Mouse (Mus musculus) hindbrain, embryonic 15.5 days (tissue): Measurements from ENCODE around the gene Gsdma. TPM values are rescaled to one million over a fixed set of nuclear protein-coding genes. Genes with fewer than 3 reads are reported as not detected.
"Not testable (repeated sequence)": the region's sequence is repeated elsewhere in the genome, so short reads cannot be mapped to it uniquely, and the experiment has no call there.

ENCODE experiments used
- ATAC-seq: fragments of 200-750 bp; cut with Nextera tagmentation; 2 replicates; pipeline ENCODE4 v1.8.0; 2017; ENCODE audit warnings: low read depth, moderate number of reproducible peaks, moderate TSS enrichment; ENCODE audit not compliant: low FRiP score
- H3K27ac ChIP-seq: fragments of 300-500 bp; sonication (generic); replicated peaks from 2 replicates; pipeline ENCODE4 v1.5.1; 2015; ENCODE audit warnings: mild to moderate bottlenecking, inconsistent platforms
- H3K27me3 ChIP-seq: fragments of 300-500 bp; sonication (generic); 2 replicates; pipeline ENCODE4 v1.6.1; 2015; ENCODE audit warnings: control low read depth, inconsistent platforms
- H3K36me3 ChIP-seq: fragments of 300-500 bp; sonication (generic); 2 replicates; pipeline ENCODE4 v1.6.1; 2015; ENCODE audit warnings: control low read depth, inconsistent platforms
- H3K4me1 ChIP-seq: fragments of 300-500 bp; sonication (generic); replicated peaks from 2 replicates; pipeline ENCODE4 v1.6.1; 2015; ENCODE audit warnings: control low read depth, inconsistent platforms
- H3K4me2 ChIP-seq: fragments of 300-500 bp; sonication (generic); 2 replicates; pipeline ENCODE4 v1.6.1; 2015; ENCODE audit warnings: moderate library complexity, mild to moderate bottlenecking, inconsistent platforms
- H3K4me3 ChIP-seq: fragments of 300-500 bp; sonication (generic); 2 replicates; pipeline ENCODE4 v1.5.1; 2015; ENCODE audit warnings: mild to moderate bottlenecking, inconsistent platforms
- H3K9ac ChIP-seq: fragments of 300-500 bp; sonication (generic); 2 replicates; pipeline ENCODE4 v1.6.1; 2015; ENCODE audit warnings: inconsistent platforms
- H3K9me3 ChIP-seq: fragments of 300-500 bp; sonication (generic); 2 replicates; pipeline ENCODE4 v1.6.1; 2016; ENCODE audit warnings: control low read depth, inconsistent platforms
- WGBS: fragments of 180-500 bp; shearing (Covaris S2); methylation state at CpG from one replicate; pipeline ENCODE4 v1.1.7; 2015; 5-methylcytosine and 5-hydroxymethylcytosine counted together
- polyA plus RNA-seq: library from polyadenylated mRNA; unstranded; fragments of >200 nt; fragmentation: Nextera tagmentation; extraction: Ambion mirVana; gene quantifications from 2 replicates; pipeline ENCODE4 v1.2.1, GENCODE M21; 2015

Gene Gsdma
- polyA plus RNA-seq, 1 experiment from 2014 or later, result not detected

DNA sequence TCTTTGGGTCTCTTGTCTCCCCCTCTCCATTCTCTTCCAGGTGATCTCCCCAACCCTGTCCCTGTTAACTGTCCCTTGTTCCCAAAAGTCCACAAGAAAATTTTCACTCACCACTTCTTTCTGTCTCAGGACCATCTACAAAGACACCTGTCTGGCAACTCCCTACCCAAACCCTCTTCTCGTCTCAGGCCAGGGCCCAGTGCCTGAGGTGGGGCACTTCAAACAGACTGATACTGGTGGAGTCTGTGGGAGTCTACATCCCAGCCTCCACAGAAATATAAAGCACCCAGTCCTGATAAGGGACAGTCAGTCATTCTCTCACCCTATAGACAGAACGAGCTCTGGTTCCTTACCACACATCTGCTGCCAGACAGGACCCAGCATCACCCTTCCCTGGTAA, 17.7 kb upstream of the Gsdma start, which contains the start of gene Gsdma2:
Gsdma2 (plus strand) TSS at position 301 of the 400 bp plus-strand sequence.
- no peaks in the 10 kb centered on the region for H3K27me3 ChIP-seq
- no peaks in the 10 kb centered on the region for H3K9me3 ChIP-seq
- no peak within 1 kb of the TSS for H3K4me2 ChIP-seq
- H3K4me1 ChIP-seq, result no peaks in the 10 kb centered on the region
- 79% methylated on average over 2 of the region's 2 CpGs for WGBS
- H3K4me3 ChIP-seq, result no peak within 1 kb of the TSS
- no peak for ATAC-seq
- no peak within 1 kb of the TSS for H3K27ac ChIP-seq
- no peak within 1 kb of the TSS for H3K9ac ChIP-seq
- H3K36me3 ChIP-seq, result no peaks in the 10 kb centered on the region

DNA sequence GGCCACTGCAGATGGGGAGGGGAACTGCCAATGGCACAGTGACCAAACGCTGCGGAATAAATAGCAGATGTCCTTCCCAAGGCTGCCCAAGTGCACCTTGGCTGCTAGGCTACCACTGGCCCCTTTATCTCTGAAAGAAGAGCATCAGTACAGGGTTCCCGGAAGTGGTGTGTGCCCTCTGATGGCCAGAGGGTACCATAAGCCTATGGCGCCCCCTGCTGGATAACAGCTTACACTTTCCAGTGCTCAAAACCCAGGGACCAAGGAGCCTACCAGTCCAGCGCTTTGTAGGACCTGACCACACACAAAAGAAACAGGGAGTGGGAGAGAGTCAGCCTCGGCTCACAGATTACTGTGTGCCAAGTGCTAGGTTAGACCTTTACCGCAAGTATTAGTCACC, 9.1 kb upstream of the Gsdma start:
- ATAC-seq, H3K4me3 ChIP-seq, H3K4me1 ChIP-seq, H3K4me2 ChIP-seq, H3K9me3 ChIP-seq, H3K27ac ChIP-seq, H3K9ac ChIP-seq, H3K27me3 ChIP-seq, H3K36me3 ChIP-seq: not testable (repeated sequence)
- WGBS, result 14% methylated on average over 7 of the region's 7 CpGs

DNA sequence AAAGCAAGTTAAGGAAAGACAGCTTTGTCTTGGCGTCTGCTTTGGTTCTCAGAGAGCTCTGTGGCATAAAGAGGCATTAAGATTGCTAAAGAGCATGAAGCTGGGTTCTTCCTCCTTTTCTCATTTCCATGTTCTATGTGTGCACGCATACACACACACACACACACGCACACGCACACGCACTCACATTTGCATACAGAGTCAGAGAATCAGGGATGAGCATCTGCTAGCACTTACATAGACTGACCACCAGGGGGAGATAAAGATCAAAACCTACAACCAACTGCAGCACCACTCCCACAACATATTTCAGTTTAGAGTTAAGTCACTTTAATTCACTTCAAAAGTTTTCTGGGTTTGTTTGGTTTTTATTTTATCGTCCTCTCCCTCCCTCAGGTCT, 3.6 kb upstream of the Gsdma start:
- peak; percentile 66; the same call in 1 of the 2 replicates for ATAC-seq
- Histone ChIP-seq H3K9me3 (no peaks in the 10 kb centered on the region), H3K4me2 (peak overlapping the region; percentile 41), H3K9ac (no peak overlapping the region), H3K4me1 (0 out of 2 replicates have a peak, but pooled peaks cover 5% of the 10 kb centered on the region), H3K36me3 (no peaks in the 10 kb centered on the region), H3K27ac (no peak overlapping the region), H3K4me3 (no peak overlapping the region), H3K27me3 (0 out of 2 replicates have a peak, but pooled peaks cover 2% of the 10 kb centered on the region)
- 8% methylated on average over 6 of the region's 6 CpGs for WGBS

DNA sequence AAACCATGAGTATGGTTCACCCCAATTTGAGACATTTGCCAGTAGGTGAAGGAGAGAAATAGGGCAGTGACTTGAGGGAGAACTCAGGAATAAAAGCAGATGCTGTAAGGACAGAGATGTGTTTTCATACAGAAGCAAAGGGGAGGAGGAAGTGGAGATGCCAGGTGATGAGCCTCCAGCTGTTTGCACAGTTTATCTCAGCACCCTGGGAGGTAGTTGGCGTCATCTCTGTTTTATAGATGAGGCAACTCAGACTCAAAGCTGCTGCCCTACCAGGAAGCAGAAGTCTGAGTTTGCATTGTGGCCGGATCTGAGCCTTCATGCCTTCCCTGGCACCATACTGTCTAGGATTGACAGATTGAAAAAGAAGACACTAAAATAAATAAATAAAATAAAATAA, 4.8 kb downstream of the Gsdma start:
- Histone ChIP-seq H3K4me2 (no peak overlapping the region), H3K27me3 (0 out of 2 replicates have a peak, but pooled peaks cover 3% of the 10 kb centered on the region), H3K27ac (no peak overlapping the region), H3K4me3 (no peak overlapping the region), H3K9me3 (no peaks in the 10 kb centered on the region), H3K4me1 (no peaks in the 10 kb centered on the region), H3K9ac (no peak overlapping the region), H3K36me3 (no peaks in the 10 kb centered on the region)
- no peak for ATAC-seq
- 54% methylated on average over 2 of the region's 2 CpGs for WGBS

DNA sequence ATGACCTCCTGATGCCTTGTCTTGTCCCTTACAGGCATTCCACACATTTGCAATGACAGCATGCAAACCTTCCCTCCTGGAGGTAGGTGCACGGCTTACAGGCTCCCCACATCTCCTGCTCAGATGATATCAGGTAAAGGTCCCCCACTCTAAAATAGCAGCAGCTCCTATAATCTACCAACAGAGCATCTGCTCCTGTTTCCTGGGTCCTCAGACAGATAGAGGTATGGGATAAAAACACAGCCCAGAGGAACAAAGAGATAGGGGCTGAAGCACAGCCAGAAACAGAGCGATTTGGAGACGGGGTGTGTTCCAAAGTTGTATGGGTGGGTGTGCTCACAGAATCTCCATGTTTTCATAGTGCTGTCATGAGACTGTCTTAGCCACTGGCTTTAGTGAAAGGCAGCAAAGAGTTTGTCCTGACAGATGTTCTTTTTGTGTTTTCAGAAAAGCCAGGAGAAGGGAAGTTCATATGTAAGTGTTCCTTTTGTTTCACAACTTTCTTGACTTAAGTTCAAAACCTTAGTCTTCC, 7.2 kb downstream of the Gsdma start:
- H3K36me3 ChIP-seq, result no peaks in the 10 kb centered on the region
- no peak overlapping the region for H3K4me2 ChIP-seq
- H3K27me3 ChIP-seq, result 0 out of 2 replicates have a peak, but pooled peaks cover 2% of the 10 kb centered on the region
- 71% methylated on average over 3 of the region's 3 CpGs for WGBS
- H3K4me1 ChIP-seq, result no peaks in the 10 kb centered on the region
- H3K27ac ChIP-seq, result no peak overlapping the region
- no peak for ATAC-seq
- H3K9me3 ChIP-seq, result no peaks in the 10 kb centered on the region
- H3K9ac ChIP-seq, result no peak overlapping the region
- no peak overlapping the region for H3K4me3 ChIP-seq

DNA sequence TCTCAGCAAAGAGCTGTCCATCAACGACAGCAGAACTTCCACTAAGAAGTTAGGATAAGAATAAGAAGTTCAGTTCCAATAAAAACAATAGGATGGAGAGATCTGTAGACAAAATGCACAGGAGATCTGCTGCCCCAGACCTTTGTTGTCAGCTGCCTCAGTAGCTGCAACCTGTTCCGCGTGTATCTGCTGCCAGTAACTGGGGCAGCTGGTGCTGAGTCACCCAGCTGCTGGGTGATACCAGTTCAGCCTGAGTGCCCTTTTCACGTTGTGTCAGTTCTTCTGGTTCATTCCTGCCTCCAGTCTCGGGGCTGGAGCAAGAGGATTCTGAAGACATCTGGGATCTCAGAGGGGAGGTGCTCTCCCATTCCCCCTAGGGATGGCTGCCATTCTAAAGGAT, 7.7 kb downstream of the Gsdma start:
- 52% methylated on average over 5 of the region's 5 CpGs for WGBS
- ATAC-seq, result no peak
- no peaks in the 10 kb centered on the region for H3K4me1 ChIP-seq
- H3K27ac ChIP-seq, result no peak overlapping the region
- H3K4me2 ChIP-seq, result no peak overlapping the region
- H3K36me3 ChIP-seq, result no peaks in the 10 kb centered on the region
- H3K27me3 ChIP-seq, result 0 out of 2 replicates have a peak, but pooled peaks cover 2% of the 10 kb centered on the region
- H3K4me3 ChIP-seq, result no peak overlapping the region
- no peaks in the 10 kb centered on the region for H3K9me3 ChIP-seq
- no peak overlapping the region for H3K9ac ChIP-seq

DNA sequence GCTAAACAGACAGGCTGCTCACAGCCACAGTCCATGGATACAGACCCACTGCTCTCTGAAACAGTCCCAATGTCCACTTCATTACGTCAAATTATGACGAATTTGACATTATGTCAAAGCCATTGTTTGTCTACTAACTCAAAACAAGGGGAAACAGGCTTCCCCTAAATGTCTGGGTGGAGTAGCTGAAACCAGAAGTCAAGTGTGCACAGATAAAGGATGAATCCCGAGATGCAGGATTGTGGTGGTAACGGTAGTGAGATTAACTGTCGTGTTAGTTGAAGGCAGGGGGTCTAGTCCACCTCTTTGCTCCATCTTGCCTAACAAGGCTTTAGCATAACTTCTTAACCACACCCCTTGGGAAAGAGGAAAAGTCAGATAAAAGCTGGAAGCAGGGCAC, 8.3 kb downstream of the Gsdma start:
- Histone ChIP-seq H3K9me3 (no peaks in the 10 kb centered on the region), H3K36me3 (no peaks in the 10 kb centered on the region), H3K4me3 (no peak overlapping the region), H3K27ac (no peak overlapping the region), H3K4me2 (no peak overlapping the region), H3K9ac (no peak overlapping the region), H3K4me1 (no peaks in the 10 kb centered on the region), H3K27me3 (0 out of 2 replicates have a peak, but pooled peaks cover 2% of the 10 kb centered on the region)
- ATAC-seq, result no peak
- WGBS, result 88% methylated on average over 5 of the region's 5 CpGs

DNA sequence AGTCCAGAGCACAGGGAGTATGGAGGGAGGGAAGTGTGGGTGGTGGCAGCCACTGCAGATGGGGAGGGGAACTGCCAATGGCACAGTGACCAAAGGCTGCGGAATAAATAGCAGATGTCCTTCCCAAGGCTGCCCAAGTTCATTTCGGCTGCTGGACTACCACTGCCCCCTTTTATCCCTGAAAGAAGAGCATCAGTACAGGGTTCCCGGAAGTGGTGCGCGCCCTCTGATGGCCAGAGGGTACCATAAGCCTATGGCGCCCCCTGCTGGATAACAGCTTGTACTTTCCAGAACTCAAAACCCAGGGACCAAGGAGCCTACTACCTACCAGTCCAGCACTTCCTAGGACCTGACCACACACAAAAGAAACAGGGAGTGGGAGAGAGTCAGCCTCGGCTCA, 9.0 kb downstream of the Gsdma start:
- H3K9me3 ChIP-seq, H3K4me3 ChIP-seq, H3K27ac ChIP-seq, H3K4me1 ChIP-seq, H3K36me3 ChIP-seq, H3K27me3 ChIP-seq, H3K9ac ChIP-seq: not testable (repeated sequence)
- H3K4me2 ChIP-seq, result peak overlapping the region; percentile 32
- WGBS, result 7% methylated on average over 7 of the region's 7 CpGs
- ATAC-seq, result peak; percentile 38; the same call in 1 of the 2 replicates

DNA sequence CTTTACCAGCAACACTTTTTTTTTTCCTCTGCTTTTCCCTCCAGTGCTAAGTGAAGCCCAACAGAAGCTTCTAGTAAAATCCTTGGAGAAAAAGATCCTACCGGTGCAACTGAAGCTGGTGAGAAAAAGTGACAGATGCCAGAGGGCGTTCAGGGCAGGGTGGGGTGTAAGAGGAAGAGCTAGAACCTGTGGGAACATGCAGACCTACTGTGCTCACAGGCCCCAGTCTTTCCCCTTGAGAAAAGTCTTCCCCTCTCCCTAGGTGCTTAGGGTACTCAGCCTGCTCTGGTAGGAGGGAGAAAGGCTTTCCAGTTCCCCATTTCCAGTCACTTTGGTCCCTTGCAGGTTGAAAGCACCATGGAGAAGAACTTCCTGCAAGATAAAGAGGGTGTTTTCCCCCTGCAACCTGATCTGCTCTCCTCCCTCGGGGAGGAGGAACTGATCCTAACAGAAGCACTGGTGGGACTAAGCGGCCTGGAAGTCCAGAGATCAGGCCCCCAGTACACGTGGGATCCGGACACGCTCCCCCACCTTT, 11.7 kb downstream of the Gsdma start:
- Histone ChIP-seq H3K4me3 (no peak overlapping the region), H3K4me2 (no peak overlapping the region), H3K27ac (no peak overlapping the region), H3K9me3 (no peaks in the 10 kb centered on the region), H3K36me3 (no peaks in the 10 kb centered on the region), H3K27me3 (no peaks in the 10 kb centered on the region), H3K9ac (no peak overlapping the region), H3K4me1 (no peaks in the 10 kb centered on the region)
- ATAC-seq, result no peak
- 45% methylated on average over 7 of the region's 7 CpGs for WGBS

DNA sequence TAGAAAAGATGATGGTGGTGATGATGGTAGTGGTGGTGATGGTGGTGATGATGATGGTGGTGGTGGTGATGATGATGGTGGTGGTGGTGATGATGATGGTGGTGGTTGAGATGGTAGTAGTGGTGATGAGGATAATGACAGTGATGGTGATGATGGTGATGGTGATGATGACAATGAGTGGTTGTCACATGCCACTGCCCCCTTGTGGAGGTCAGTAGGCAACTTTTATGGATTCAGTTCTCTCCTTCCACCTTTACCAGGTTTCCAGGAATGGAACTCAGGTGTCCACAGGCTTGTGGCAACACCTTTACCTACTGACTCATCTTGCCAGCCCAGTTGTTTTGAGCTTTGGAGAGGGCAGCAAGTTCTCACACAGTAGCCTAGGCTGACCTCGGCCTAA, 15.9 kb downstream of the Gsdma start:
- ATAC-seq, result no peak
- Histone ChIP-seq H3K9me3 (no peaks in the 10 kb centered on the region), H3K4me2 (no peak overlapping the region), H3K36me3 (no peaks in the 10 kb centered on the region), H3K4me1 (peaks cover 17% of the 10 kb centered on the region), H3K27me3 (no peaks in the 10 kb centered on the region), H3K27ac (no peak overlapping the region), H3K9ac (no peak overlapping the region), H3K4me3 (no peak overlapping the region)
- WGBS, result 89% methylated on average over 1 of the region's 1 CpGs

DNA sequence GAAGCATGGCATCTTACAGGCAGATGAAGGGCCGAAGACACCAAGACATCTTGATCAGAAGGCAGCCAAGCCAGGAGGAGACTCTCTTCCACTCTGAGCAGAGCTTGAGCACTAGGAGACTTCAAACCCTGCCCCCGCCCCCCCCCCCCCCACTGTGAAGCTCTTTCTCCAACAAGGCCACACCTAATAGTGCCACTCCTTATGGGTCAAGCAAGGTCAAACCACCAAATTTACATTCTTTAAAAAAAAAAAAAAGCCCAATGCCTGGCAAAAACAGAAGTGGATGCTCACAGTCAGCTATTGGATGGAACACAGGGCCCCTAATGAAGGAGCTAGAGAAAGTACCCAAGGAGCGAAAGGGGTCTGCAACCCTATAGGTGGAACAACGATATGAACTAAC, 16.4 kb downstream of the Gsdma start:
- not testable (repeated sequence) for H3K4me2 ChIP-seq, H3K36me3 ChIP-seq, H3K4me3 ChIP-seq, ATAC-seq, H3K9me3 ChIP-seq, H3K9ac ChIP-seq, H3K27me3 ChIP-seq, H3K27ac ChIP-seq
- H3K4me1 ChIP-seq, result peaks cover 17% of the 10 kb centered on the region
- WGBS, result 85% methylated on average over 4 of the region's 4 CpGs

DNA sequence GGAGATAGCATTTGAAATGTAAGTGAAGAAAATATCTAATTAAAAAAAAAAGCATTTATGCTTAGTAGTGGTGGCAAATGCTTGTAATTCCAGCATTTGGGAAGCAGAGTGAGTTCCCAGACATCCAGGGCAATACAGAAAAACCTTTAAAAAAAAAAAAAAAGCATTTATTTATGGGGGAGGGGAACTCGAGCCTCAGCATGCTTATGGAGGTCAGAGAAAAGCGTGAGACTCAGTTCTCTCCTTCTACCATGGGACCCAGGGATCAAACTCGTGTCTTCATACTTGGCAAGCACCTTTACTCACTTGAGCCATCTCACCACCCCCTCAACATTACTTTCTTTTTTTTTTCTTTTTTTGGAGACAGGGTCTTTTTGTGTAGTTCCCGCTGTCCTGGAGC, 17.0 kb downstream of the Gsdma start:
- Histone ChIP-seq H3K9ac (no peak overlapping the region), H3K4me1 (peaks cover 17% of the 10 kb centered on the region), H3K27me3 (no peaks in the 10 kb centered on the region), H3K27ac (no peak overlapping the region), H3K9me3 (no peaks in the 10 kb centered on the region), H3K36me3 (peaks cover 9% of the 10 kb centered on the region), H3K4me2 (peak overlapping the region; percentile 83; the same call in 1 of the 2 replicates), H3K4me3 (no peak overlapping the region)
- no peak for ATAC-seq
- WGBS, result 90% methylated on average over 4 of the region's 4 CpGs
